Mouse (Mus musculus): ENCODE measurements around the gene Armc5.

The Armc5 gene

GRCm38 (mm10) chr7:128236856-128237592, at the start of gene Armc5:
Gene Armc5 (plus strand): TSS chr7:128237342.
- peak; percentile 86 for DNase-seq (ENCODE audit: low read depth, low spot score)

DNA sequence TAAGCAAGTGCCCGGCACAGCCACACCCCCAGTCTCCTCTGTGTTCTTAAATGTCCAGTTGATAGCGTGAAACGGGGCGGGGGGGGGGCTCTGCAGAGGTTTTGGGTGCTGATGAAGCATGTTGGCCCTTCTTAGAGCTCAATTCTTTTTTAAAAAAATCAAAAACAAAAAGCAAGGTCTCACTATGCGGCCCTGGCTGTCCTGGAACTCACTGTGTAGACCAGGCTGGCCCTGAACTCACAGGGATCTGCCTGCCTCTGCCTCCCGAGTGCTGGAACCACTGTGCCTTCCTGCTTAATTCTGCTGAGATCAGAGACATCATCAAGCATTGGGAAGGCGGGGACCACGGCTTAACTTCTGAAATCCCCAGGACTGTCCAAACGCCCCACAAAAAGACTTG, 35.5 kb upstream of the Armc5 start:
- DNase-seq (ENCODE audit: low read depth, low spot score) = no peak

DNA sequence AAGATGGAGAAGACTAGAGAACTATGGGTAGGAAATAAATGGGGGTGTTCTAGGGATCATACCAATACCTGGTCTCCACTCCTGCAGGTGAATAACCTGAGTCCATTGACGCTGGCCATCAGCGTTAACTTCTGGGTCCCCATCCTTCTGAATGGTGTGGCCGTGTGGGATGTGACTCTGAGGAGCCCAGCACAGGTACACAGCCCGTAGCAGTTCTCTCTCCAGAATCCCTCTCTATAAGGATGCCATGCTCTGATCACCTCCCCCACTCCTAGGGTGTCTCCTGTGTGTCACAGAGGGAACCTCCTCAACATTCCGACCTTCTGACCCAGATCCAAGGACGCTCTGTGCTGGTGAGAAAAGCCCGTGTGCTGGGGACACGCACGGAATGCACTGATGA, 34.1 kb upstream of the Armc5 start:
- DNase-seq (ENCODE audit: low read depth, low spot score) = no peak

GRCm38 (mm10) chr7:128204179-128204578, 33.0 kb upstream of the Armc5 start:
- DNase-seq (ENCODE audit: low read depth, low spot score) = no peak

DNA sequence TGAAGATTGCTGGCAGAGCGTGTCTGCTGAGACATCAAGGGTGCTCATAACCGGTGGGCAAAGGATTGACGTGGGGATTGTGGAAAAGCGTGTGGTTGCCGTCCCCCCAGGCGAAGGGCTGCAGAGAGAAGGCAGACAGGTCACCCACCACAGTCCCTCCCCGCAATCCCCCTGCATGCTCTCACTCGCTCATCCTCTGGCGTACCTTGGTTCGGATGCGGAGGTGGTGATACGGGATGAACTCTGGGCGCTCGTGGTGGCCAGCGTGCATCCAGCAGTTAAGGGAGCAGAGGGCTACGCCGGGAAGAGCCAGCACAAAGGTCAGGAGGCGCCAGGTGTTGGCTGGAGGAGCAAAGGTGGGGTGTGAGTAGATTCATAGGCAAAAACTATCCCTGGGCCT, 31.4 kb upstream of the Armc5 start:
- DNase-seq (ENCODE audit: low read depth, low spot score) = no peak

- no peak for DNase-seq (ENCODE audit: low read depth, low spot score)
These were observed 31.0 kb upstream of the Armc5 start, which contains the start of gene Cox6a2 for GRCm38 (mm10) chr7:128206152-128206551. Gene Cox6a2 (minus strand): TSS chr7:128206387.

DNA sequence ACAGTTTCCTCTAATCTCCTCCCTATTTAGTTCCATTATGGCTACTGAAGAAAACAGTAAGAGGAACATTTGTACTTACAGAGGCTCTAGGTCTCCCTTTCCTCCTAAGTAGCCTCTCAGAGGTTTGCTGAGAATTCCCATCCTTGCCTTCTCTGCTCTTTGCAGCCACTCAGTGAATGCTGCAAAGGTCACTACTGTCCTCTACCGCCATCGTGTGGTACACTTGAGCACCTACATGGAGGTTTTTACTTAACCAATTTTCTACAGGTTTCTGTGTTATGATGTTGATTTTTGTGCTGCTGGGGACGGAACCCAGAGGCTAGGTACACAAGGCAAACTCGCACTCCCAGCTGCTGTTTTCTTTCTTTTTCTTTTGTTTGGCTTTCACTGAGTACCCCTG, 29.0 kb upstream of the Armc5 start:
- DNase-seq (ENCODE audit: low read depth, low spot score) = peak; percentile 70

DNA sequence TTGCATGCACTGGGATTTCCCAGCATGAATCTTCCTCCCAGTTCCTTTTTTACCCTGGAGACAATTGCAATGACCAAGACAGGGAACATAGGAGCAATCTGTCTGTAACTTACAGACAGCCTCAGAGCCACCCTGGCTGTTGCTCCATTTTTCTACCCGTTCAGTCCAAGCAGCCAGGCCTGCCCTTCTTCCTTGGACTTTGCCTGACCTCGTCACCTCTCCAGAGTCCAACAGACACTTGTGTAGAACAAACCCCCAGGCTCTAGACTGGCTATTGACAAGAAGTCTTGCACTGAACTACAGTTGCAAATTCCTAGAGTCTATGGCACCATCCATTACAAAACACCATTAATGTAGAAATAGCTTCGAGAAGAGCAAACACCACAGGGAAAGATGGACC, 27.3 kb upstream of the Armc5 start:
- DNase-seq (ENCODE audit: low read depth, low spot score) = no peak

GRCm38 (mm10) chr7:128219952-128220351, 17.2 kb upstream of the Armc5 start:
- no peak for DNase-seq (ENCODE audit: low read depth, low spot score)

DNA sequence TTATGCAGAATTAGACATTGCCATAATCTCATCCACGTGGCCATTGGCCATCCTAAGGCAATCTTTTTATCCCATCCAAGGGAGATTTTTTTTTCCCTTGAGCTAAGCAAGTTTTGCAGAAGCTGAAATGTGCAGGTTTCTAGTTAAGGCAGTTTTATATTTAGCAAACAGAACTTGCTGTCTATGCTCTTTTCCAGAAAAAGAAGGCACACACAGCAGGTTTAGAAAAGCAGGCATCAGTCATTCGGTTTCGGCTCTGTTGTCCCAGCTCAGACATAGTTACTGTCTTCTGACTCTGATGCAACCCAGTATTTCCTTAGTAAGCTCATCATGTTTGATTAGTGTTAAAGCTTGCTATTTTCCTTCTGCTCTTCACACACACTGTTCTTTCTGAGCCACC, 16.2 kb upstream of the Armc5 start:
- DNase-seq (ENCODE audit: low read depth, low spot score) = no peak

DNA sequence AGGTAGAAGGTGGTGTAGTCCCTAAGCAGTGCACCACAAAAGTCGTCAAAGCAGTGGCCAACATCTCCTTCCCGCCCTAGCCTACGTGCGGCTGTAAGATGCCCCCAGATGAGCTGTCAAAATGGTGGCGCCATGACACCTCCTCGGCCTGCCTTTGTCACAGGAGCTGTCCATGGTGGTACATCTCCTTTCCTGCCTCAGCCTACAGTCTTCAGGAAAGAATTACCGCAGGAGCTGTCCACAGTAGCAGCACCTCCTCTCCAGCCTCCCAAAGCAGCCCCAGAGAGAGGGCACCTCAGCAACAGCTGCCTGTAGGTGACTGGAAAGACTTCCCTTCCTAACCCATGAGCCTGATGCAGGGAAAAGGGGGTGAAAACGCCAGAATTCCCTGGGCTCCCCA, 5.4 kb upstream of the Armc5 start:
- DNase-seq (ENCODE audit: low read depth, low spot score) = no peak

GRCm38 (mm10) chr7:128234796-128235195, 2.3 kb upstream of the Armc5 start:
- DNase-seq (ENCODE audit: low read depth, low spot score) = no peak

DNA sequence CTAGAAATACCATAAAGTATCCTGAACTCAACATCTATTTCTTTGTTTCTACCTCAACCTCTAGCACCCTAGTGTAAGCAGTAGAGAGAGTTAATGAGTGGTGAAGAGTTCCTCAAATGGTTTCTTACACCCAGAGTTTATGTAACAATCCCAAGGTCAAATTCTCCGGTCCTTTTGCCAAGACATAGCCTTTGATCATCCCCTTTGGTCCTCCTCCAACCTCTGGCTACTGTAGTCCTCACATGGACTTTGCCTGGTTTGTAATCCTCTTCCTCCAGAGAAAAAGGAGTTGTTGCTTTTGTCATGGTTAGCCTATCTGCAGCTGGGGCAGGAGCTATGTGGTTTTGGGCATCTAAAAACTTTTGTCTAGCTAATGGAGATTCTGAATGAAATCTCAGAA, 1.7 kb upstream of the Armc5 start:
- DNase-seq (ENCODE audit: low read depth, low spot score) = no peak

DNA sequence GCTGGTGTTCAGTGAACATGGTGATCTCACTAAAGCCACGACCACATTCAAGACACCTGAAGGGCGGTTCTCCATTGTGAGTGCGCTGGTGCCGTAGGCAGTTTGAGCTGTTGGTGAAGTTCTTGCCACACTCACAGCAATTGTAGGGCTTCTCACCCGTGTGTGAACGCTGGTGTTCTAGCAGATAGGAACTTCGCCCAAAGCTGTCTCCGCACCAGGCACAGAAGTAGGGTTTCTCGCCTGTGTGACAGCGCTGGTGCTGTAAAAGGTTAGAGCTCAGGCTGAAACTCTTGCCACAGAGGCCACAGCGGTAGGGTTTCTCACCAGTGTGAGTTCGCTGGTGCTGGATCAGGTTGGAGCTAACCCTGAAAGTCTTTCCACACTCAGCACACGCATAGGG, 716 bp upstream of the Armc5 start:
- no peak for DNase-seq (ENCODE audit: low read depth, low spot score)

DNA sequence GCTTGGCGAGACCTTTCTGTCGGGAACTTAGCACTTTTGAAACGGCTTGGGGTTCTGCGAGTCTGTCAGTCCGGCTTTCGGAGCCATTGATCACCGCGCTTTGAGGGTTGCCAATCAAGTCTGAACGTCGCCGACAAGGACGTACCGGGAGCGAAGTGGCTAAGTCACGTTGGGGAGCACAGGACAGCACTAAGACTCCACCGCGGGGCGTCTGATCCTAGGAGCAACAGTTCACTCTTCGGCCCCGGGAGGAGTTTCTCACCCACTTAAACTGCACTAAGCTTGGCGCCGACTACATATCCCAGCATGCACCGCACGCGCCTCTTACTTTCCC, 418 bp downstream of the Armc5 start:
- no peak for DNase-seq (ENCODE audit: low read depth, low spot score)

DNA sequence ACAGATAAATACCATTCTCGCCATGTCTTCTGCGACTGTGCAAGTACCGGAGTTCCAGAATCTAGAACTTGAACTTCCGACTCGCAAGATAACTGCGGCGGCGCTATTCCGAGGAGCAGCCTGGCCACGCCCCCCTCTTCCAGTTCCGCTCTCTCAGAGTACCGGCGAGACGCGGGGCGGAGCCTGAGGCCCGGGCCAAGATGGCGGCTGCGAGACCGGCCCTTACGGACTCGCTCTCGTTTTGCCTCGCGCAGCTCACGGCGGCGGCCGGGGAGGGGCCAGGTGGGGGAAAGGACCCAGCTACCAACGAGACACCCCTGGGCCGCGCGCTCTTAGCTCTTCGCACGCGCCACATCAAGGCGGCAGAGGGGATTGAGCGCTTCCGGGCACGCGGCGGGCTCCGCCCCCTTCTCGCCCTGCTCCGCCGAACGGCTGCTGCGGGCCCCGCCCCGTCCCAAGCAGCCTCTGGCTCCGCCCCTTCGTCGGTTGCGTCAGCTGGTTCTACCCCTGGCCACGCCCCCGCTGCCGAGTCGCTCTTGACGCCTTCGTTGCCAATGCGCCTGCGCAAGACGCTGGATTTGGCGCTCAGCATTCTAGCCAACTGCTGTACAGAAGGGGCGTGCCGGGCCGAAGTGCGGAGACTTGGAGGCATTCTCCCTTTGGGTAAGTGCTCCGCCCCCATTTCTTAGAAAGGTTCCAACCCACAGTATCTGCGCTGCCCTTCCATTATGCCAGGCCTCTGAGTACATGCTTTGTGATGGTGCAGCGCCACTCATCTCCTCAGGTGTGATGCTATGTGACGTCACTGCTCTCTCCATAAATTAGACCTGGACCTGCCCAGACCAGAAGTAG, 1.0 kb downstream of the Armc5 start, which contains the start of gene 9130023H24Rik:
9130023H24Rik (minus strand) TSS at position 105 of the 852 bp plus-strand sequence.
- DNase-seq (ENCODE audit: low read depth, low spot score) = peak; percentile 100

DNA sequence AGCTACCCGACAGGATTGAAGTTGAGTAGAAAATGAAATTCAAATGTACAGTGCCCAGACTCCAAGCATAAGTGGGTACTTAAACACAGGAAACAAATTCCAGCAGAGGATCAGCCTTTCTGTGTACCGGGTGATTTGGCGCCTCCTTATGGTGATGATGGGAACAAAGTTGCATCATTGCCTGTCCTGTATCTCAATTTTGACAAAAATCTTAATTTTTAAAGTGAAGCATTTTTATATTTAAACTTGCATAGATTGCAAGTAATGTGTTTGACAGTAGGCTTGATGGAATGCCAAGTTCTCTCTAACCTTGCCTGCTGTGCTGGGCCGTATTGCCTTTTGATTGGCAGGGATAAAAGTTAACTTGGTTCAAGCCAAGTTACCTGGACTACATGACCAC, 1.8 kb downstream of the Armc5 start:
- peak; percentile 52 for DNase-seq (ENCODE audit: low read depth, low spot score)

DNA sequence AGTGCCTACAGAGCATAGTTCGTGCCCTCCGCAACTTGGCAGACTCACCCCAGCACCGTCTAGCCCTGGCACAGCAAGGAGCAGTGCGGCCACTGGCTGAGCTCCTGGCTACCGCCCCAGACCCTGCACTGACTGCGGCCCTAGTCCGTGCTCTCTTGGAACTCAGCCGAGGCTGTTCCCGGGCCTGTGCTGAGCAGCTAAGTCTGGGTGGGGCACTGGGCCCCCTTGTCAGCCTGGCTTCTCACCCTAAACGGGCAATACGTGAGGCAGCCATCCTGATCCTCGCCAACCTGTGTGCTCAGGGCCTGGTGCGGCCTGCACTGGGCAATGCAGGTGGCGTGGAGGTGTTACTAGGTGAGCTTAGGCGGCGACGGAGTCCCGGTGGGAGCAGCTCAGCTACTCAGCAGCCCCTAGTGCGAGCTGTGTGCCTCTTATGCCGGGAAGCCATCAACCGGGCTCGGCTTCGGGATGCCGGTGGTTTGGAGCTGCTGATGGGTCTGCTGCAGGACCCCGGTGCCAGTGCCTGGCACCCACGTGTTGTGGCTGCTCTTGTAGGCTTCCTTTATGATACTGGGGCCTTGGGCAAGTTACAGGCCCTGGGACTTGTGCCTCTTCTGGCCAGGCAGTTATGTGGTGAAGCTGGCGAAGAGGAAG, 3.1 kb downstream of the Armc5 start:
- no peak for DNase-seq (ENCODE audit: low read depth, low spot score)

DNA sequence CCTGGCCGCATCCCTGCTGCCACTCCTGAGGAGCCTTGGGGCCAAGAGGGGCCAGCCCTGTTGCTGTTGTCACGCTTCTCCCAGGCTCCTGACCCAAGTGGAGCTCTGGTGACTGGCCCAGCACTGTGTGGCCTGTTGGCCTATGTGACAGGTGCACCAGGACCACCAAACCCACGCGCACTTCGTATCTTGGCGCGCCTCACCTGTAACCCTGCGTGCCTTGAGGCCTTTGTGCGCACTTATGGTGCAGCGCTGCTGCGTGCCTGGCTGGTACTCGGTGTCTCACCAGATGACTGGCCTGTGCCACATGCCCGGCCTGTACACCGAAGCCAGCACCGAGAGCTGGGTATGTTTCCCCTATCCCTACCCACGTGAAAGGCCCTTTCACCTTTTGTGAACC, 5.2 kb downstream of the Armc5 start:
- no peak for DNase-seq (ENCODE audit: low read depth, low spot score)

GRCm38 (mm10) chr7:128243921-128244320, 6.8 kb downstream of the Armc5 start:
- no peak for DNase-seq (ENCODE audit: low read depth, low spot score)

- DNase-seq (ENCODE audit: low read depth, low spot score) = no peak
These were observed 7.4 kb downstream of the Armc5 start for GRCm38 (mm10) chr7:128244410-128245025.

- DNase-seq (ENCODE audit: low read depth, low spot score) = no peak
These were observed 8.4 kb downstream of the Armc5 start for GRCm38 (mm10) chr7:128245547-128245946.
